Mouse (Mus musculus) thymus, postnatal 14 days (tissue): ENCODE results near the gene Gm572.

Experiments
- DNase-seq: peaks from one replicate; pipeline ENCODE4 v3.0.0; 2021

Gm572 gene

DNA sequence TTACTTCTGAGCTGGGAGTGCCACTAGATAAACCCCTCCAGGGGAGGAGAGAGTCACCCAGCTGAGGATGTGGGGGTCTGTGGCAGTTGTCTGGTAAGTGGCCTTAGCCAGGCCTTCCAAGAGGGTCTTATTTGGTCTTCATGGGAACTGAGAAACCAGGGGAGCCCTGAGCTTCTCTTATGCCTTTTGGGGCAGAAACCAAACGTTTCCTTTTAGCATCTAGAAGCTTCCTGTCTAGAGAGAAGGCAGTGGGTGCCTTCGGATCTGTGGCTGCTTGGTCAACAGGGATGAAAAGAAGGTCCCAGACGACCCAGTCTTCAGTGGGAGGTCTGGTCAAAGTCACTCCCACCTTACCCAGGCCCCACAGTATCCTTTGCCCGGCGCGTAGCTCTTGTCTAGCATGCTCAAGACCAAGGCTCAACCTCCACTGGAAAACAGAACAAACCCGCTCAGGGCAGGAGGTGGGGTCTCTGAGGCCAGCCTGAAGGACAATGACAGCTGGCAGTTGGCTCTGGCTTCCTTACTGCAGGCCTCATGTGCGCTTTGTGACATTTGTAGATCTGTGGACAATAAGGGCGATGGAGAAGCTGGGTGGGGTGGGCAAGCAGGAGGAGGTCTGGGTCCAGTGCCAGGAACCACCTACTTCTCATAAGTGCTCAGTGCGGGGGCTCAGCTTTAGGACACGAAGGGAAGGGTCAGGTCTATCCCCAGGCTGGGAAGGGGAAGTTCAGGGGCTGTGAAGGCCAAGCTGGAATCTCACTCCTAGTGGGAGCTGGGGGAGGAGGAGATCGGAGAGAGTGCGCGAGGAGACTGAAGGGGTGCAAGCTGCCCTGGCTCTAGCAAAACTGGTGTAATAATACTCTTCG is at the start of gene Gm572:
Gm572 (plus strand) TSS at position 27 of the 866 bp plus-strand sequence.
- DNase-seq = no peak

DNA sequence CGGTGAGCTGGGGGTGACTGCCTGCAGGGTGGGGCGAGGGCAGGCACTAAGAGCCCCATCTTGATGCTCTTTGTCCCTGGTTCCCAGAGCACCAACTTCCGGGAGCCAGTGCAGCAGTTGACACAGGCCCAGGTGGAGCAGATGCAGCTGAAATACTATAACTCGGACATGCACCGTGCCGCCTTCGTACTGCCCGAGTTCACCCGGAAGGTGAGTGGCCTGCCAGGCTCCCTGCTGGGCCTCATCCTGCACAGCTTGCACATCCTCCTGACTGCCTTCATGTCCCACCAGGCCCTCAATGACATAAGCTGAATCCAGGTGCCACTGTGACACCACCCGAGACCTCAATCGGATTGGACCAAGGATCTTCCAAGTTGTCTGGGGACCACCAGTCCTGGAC is 49.1 kb upstream of the Gm572 start:
- DNase-seq = no peak

DNA sequence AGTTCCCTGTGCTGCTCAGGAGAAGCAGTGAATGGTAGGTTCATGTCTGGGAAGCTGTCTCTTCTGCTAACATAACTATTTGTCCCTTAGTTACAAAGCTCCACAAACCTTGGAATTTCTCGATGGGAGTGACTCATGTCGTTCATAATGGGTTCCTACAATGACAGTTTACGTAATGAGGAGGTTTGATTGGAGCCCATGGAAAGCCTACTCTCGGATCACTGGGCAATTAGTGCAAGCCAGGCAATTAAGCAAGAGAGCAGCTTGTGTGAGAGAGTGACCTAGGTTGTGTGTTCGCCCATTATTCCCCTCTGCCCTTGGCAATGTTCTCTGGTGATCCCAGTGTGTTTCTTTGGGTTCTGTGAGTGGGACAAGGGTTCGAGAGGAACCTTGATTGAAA is 47.2 kb upstream of the Gm572 start:
- no peak for DNase-seq

DNA sequence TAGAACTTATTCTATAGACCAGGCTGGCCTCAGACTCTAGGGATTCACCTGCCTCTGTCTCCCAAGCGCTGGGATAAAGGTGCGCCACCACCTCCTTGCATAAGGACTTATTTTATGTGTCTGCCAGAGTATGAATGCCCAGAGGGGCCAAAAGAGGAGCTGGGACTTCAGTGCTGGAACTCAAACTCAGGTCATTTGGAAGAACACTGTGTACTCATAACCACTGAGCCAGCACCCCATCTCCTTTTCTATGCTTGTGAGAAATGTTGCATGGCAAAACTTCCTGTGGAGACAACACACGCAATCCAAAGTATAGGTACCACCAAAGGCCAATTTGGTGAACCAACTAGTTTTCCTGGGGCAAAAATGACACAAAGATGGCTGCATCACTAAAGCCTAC is 46.4 kb upstream of the Gm572 start:
- DNase-seq = no peak

DNA sequence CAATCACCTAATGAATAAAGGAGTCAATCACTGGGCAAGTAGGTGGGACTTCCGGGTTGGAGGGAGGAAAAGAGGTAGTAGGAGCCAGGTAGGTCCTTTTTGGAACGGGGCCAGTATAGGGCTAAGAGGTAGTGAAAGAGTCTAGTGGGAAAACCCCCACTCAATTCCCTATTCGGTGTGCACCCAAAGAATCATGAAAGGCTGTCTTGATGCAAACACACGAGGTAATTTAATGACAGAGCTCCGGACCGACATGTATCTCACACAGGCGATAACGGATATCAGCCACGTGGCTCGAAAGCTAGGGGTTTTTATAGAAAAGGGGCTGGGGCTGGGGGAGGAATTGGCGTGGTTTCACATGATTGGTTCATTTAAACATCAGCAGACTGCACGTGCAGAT is 44.3 kb upstream of the Gm572 start:
- no peak for DNase-seq

DNA sequence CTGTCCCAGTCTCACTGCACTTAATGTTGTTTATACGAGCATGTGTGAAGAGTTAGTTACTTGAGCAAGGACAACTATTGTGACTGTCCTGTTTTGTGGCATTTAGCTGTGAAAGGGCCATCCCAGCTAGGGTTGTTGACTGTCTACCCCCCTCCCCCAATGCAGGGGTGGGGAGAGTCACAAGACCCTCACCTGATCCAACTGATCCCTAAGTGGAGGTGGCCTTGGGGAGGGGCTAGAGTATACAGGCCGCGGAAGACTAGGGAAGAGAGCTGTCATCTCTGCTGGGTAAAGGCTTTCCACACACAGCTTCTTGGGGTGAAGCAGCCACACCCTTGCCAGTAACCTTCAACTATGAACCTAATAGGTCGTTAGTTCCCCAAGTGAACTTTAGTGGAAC is 42.8 kb upstream of the Gm572 start:
- DNase-seq = no peak

DNA sequence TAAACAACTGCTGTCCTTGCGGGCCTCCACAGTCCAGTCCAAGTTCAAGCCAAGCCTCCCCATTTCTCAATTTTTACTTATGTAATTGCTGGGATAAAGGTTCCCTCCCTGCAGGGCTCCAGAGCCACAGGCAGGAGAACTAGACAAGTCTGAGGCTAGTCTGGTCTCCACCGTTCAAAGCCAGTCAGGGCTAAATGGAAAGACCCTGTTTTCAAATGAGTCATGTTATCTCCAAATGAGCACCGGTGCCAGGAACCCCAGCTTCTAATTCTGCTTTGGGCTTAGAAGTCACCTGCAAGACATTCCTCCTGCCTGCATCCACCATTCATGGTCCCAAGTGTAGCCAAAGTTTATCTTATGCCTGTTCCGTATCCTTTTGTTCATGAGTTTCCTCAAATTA is 41.2 kb upstream of the Gm572 start:
- DNase-seq = no peak

DNA sequence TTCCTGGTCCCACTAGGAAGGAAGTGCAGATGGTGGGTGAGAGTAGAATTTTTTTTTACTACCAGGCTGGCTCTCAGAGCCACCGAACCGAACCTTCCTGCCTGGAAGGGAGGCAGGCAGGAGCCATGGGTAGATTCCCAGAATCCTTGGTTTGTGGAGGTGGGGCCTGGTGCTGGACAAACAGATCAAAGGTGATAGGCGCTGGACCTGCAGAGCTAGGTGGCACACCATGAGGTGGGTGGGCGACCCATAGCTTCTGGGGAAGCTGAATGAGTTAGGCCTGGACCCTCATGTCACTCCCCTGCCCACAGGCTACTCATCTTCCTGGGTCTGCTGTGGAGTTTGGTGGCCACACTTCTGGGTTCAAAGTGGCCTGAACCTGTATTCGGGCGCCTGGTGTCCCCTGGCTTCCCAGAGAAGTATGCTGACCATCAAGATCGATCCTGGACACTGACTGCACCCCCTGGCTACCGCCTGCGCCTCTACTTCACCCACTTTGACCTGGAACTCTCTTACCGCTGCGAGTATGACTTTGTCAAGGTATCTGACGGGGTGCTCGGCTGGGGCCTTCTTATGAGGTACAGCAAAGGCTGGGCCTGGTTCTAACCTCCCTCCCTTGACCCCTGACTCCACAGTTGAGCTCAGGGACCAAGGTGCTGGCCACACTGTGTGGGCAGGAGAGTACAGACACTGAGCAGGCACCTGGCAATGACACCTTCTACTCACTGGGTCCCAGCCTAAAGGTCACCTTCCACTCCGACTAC is 40.6 kb upstream of the Gm572 start, which contains the start of gene Masp2:
Masp2 (plus strand) TSS at position 198 of the 764 bp plus-strand sequence.
- DNase-seq = no peak

DNA sequence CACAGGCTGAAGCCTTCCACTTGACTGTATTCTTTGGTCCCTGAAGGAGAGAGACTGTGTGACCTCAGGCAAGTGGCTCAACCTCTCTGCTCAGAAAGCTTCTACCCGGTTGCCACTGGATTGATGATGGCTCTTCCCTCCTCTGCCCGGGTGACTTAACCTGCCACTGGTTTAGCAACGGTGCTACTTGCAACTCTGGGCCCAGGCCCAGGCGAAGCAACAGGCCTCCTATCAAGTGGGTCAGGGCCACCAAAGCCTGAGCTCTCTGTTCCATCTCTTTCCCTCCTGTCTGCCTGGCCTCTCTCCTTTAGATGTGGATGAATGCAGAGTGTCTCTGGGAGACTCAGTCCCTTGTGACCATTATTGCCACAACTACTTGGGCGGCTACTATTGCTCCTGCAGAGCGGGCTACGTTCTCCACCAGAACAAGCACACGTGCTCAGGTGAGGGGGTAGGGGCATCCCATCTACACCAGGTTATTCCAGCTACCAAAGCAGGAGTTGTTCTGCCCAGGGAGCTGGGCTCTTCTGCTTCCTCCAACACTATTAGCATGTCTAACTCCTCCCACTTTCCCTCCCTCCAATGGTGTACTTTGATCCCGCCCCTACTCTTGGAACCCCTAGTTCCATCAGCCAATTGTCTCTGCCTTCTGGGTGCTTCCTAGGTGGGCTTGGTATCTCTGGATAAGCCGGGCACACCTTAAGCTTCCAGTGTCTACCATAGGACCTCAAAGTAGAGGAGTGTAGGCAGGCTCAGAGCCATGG is 39.6 kb upstream of the Gm572 start:
- DNase-seq = no peak

DNA sequence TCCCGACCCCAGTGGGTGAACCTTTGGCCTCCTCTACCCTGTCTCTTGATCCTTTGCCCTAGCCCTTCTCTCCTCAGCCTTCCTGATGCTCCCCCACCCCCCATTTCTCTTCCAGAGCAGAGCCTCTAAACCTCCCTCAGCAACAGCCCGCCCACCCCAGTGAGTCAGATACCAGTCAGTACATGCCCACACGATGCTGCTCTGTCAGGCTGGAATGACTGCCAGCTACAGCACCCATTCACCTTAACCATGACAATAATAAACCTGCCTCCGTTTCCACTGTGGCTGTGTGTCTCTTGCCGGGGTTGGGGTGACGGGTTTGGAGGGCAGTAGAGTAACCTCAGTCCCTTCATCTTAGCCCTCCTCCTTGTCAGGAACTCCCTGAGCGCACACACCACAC is 39.0 kb upstream of the Gm572 start:
- no peak for DNase-seq

DNA sequence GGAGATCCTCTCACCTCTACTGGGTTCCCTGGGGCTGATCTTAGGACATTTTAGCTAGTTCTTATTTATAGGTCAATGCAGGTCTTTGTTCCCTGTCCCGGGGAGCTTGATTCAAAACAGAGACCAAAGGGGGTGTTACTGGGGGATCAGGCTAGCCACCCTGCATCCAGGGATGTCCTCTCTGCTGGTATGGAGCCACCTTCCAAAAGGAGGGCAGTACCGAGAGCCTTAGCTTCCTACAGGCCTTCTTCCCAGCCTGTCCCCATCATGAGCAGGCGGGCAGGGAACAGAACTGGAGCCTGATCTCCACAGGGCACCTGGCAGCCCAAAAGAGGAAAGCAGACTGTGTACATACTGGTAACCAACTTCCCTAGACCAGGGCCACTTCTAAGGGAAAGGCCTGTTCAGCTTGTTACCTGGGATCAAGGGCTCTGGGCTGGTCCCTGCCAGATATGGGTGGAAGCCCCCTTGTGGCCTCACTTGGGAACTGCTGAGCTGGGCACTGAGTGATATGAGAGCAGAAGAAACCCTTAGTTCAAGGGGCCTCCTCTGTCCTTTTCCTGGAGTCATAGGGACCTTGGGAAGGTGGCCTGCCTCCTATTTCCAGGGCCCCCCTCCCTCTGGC is 38.5 kb upstream of the Gm572 start:
- peak; percentile 78 for DNase-seq

DNA sequence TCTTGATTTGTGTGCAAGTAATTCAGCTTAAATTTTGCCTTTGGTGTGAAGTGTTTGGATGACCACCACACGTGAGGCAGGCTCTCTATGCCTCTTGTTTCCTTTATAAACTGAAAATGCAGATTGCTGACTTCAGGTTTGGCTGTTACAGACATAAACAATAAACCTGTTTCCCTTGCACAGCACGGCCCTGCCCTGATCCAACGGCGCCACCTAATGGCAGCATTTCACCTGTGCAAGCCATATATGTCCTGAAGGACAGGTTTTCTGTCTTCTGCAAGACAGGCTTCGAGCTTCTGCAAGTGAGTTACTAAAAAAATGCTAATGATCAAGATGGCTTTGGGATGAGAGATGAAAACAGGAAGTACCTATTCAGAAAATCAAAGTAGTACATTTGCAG is 35.4 kb upstream of the Gm572 start:
- DNase-seq = peak; percentile 85

DNA sequence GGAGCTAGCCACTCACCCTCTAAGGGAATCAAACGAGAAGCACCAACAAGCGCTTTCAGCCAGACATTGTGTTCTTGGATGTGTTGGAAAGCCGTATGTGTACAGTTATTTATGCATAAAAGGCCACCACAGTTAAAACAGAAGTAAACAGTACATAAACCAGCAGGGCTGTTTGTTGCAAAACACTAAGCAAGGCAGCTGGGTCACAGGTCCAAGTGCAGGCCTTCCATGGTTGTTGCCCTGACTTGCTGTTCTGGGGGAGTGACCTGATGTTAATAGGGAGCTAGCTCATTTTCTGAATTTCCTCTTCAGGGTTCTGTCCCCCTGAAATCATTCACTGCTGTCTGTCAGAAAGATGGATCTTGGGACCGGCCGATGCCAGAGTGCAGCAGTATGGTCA is 33.3 kb upstream of the Gm572 start:
- DNase-seq = no peak

DNA sequence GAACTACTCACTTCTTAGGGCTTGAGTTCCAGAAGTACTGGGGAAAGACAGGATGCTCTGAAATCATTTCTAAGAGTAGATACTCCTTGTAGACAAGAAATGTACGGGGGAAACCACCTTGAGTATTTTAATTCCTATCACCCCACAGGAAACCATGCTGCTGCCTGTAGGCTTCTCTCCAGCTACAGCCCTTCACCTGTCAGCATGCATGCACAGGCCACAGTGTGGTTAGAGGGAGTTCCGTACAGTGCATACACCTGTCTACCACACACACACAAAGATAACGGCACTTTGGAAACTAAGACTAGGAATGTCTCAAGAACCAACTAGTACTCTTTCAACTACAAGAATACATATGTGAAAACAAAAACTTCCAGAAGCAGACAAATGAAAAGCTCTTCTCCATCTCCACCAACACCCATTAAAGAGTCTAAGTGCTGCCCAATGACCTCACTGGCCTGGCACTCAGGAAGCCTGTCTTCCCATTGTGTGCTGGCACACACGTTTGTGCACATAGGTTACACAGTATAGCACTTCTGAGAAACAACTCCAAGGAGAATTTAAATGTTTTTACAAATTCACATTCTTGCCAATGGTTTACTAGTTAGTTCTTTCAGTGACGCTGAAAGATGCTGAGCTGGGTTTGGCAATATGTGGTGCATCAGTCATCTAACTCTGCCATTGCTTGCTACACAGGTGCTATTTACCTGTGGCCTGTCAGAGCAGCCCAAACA is 32.3 kb upstream of the Gm572 start:
- no peak for DNase-seq

DNA sequence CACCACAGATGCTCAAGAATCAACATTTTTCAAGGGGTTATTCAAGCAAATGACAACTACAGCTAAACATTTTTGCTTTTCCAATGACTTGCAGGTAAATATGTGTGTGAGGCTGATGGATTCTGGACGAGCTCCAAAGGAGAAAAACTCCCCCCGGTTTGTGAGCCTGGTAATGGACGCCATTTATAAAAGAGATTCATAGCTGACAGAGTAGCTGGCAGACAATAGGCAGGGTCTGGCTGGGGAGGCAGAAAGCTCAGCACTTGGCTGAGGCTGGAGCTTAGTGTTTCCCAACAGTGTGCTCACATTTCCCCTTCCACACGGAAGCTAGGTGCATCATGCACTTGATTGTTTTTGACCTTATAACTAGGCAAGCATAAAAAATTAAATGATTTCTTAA is 30.6 kb upstream of the Gm572 start:
- no peak for DNase-seq

DNA sequence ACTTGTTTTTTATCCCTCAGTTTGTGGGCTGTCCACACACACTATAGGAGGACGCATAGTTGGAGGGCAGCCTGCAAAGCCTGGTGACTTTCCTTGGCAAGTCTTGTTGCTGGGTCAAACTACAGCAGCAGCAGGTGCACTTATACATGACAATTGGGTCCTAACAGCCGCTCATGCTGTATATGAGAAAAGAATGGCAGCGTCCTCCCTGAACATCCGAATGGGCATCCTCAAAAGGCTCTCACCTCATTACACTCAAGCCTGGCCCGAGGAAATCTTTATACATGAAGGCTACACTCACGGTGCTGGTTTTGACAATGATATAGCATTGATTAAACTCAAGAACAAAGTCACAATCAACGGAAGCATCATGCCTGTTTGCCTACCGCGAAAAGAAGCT is 29.4 kb upstream of the Gm572 start:
- no peak for DNase-seq

DNA sequence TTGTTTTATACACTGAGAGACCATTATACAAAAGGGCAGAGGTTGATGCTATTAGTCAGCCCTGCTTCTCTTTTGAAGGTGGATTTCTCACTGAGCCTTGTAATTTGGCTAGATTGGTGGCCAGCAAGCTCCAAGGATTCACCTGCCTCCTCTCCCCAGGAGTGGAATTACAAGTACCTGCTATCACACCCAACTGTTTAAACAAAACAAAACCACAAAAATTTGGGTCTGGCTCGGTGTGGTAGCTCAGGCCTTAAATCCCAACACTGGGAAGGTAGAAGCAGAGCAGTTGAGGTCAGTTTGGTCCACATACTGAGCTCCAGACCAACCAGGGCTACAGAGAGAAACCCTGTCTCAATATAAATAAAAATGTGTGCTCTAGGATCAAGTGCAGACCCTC is 23.3 kb upstream of the Gm572 start:
- DNase-seq = no peak

DNA sequence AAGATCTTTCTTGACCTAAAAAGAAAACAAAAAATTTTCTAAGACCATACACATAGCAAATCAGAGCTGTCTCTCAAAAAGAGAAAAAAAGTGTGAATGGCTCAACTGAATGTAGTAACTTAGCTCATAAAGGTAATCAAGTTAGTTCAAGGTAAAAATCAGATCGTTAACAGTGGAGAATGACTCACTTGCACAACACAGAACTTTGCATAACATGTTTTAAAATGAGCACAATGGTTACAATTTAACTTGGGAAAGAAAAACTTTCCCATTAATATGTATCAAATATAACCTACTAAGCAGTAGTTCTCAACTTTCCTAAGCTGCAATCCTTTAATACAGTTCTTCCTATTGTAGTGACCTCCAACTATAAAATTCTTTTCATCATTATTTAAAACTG is 22.4 kb upstream of the Gm572 start:
- no peak for DNase-seq

DNA sequence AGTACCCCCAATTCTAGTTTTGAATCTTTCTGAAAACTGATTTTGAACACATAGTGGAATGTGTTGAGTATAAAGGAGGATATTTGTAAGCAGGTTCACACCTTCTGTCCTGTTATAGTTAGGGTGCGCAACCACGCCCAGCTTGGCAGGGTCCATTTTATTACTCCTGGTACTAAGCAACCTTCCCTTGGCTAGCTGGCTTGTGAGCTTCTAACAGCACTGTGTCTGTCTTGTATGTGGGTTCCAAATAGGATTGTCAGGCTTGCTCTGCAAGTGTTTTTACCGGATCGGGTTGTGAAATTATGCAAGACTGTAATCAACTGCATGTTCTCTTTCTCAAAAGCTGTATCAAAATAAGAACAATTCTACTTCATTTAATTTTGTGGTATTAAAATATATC is 20.6 kb upstream of the Gm572 start:
- no peak for DNase-seq

DNA sequence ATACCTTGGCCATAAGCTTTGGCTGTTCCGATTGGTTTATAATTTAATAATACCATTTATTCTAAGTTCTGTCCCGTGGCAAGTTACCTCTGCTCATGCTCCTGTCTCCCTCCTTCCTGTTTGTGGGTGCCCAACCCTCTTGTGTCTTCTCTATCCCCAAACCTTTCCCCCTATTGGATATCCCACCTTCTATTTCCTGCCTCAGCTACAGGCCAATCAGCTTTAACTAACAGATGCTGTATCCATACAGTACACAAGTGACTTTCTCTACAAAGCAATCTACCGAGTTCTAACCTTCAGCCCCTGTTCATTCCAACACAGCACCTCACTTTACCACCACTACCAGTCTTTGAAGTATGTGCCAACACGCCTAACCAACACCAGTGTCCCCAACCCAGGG is 19.5 kb upstream of the Gm572 start:
- DNase-seq = no peak

DNA sequence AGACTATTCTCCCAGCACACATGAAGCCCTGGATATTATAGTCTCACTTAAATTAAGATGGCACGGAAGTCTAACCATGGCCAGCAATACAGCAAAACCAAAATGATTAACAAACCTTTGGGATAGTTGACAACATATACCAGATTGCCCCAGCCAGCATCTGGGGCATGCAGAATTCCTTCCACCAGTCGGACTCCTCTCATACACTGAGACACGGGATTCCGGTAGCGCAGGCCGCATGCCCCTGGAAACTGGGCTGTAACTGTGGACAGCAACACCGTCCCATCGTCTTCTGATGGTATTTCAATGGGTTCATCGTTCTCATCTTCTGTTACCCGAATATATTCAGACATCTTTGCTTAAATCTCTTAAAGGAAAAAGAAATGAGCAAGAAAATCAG is 18.1 kb upstream of the Gm572 start:
- no peak for DNase-seq
